Mouse (Mus musculus) urinary bladder, adult 18-20 months (tissue): ENCODE measurements around the gene Cd19.
"Not testable (repeated sequence)": the region's sequence is repeated elsewhere in the genome, so short reads cannot be mapped to it uniquely, and the experiment has no call there.

ENCODE experiments used
- DNase-seq, 2 experiments: peaks; one replicate each; pipeline ENCODE4 v3.0.0; 2022; ENCODE audit warnings: low spot score in 2 of 2, mixed read lengths in 2 of 2

Gene Cd19

DNA sequence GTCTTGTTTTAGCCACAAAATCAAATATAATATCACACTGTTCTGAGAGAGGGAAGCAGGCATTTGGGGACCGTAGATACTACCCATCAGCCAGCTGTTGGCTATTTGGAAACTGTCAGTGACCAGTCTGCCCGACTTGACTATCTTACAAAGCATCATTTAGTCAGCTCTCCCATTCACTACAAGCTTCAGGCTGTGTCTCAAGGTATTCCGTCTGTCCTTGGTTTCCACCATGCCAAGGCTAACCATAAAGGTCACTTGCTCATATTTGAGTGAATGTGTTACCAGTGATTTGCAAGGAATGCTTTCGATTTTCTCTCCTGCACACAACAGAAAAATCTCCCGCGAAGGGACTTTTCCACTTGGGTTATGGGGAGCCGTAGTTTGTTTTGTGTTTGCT lies 20.0 kb upstream of the Cd19 start:
- DNase-seq, result no peak

DNA sequence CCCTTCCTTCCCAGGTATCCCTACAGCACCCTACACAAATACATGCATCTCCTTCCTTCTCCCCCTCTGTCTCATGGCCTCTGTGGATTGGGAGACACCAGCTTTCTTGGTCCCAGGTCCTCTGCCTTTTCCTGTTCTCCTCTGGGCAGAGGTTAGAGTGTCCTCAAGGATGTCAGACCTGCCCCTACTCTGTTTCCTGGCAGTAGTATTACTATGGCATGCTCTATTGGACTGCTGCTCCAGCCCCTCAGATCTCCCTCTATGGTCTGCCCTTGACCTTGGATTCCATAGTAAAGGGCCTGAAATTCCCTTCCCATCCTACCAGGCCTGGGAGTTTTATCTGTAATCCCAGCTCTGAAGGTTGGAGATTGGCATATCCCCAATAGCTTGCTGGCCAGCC lies 15.5 kb upstream of the Cd19 start:
- DNase-seq, result no peak

DNA sequence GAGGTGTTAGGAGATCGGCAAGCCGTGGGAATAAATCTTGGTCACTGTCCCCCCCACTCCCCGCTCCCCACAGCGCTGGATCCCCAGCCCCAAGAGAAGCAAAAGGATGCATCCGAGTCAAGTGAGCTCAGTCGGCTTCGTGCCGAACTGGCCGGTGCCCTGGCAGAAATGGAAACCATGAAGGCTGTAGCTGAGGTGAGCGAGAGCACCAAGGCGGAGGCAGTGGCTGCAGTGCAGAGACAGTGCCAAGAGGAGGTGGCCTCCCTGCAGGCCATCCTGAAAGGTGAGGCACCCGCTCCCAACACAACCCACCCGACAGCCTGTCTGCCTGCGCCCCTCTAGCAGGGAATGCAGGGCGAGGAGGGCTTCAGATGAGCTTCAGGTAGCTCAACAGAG lies 14.8 kb upstream of the Cd19 start:
- DNase-seq, result no peak

DNA sequence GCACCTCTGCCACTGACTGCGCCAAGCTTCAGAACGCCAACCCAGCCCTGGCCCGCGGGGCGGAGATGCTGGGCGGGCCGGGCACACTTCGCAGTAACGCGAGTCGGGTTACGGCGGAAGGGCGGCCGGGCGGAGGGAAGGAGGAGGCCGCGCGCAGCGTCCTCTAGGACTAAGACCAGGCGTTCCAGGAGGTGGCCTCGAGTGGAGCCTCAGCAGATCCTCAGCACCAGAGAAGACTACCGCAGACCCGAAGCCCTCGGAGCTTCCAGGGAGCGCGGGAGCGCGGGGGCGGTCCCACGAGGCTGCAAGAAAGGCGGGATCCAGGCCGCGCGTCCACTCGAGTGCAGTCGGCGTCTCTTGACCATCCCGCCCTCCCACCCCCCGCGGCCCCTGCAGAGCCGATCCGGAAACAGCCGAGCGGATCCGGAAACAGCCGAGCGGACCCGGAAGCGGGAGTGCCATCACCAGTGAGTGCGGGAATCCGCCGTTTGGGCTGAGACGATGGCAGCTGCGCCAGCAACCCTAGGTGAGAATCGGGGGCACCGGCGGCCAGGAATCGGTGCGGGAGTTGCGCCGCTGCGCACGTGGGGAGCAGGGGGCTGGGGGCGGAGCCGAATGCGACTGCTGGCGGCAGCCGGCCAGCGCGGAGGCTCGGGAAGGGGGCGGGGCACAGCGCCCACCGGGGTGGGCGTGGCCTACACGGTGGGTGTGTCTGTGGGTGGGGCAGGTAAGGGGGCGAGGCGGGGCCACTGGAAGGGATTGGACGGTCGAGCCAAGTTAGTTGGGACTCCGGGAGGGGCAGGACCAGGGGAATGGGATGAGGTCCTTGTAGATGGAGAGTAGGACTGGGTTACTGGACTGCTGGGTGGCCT lies 14.2 kb upstream of the Cd19 start, which contains the start of gene Rabep2:
Gene Rabep2, plus strand, starts transcription at position 129 of the 872 bp plus-strand sequence.
- DNase-seq, result peak; percentile 91 to 98

DNA sequence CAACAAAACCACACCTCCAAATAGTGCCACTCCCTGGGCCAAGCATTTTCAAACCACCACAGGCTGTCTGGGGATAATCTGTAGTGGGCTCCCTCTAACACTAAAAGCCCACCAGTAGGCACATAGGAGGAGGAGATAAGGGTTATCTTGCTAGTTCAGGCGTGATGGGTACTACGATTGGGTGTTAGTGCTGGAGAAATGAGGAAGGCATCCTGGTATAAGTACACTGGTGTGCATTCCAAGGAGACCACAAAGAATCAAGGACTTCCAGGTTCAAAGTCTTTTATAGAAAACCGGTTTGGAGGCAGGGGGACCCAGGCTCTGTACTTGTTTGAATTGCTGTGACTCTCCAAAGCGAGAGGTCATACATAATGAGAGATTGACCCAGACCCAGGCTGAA lies 13.5 kb upstream of the Cd19 start:
- DNase-seq, result no peak

DNA sequence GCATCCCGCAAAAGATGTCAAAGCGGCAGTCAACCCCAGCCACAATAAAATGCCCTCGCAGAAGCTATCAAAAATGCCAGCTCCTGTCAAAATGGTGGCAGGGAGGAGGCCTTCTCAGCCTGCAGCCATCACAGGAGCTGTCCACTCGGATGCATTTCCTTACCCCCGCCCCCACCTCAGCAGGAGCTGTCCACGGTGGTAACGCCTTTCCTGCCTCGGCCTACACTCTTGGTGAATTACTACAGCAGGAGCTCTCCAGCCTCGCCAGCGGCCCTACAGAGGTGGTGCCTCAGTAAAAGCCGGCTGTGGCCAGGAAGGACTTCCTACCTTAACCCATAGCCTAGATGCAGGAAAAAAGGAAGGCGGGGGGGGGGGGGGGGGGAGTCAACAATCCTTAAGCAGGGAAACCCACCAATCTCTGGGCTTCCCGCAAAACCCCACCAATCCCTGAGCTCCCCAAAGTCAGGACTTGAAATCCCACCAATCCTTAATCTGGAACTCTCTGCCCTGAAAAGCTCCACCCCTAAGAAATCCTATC lies 12.7 kb upstream of the Cd19 start:
- DNase-seq, result no peak

DNA sequence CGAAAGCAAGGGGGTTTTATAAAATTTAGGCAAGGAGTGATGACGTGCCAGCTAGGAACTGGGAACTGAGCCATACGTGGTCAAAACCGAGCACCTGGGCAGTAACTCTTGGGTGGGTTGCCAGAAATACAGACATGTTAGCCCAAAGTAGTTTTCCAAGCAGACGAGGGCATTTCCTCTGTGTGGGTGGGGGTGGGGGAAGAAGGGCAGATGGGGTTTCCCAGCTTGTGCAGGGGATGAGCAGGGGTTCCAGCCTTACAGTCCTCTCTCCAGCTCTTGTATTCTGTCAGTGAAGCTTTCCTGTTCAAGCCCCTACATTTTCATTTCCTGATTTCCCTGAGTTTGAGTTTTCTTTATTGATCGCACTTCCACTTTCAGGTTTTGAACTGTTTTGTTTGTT lies 9.5 kb upstream of the Cd19 start:
- DNase-seq, result no peak

DNA sequence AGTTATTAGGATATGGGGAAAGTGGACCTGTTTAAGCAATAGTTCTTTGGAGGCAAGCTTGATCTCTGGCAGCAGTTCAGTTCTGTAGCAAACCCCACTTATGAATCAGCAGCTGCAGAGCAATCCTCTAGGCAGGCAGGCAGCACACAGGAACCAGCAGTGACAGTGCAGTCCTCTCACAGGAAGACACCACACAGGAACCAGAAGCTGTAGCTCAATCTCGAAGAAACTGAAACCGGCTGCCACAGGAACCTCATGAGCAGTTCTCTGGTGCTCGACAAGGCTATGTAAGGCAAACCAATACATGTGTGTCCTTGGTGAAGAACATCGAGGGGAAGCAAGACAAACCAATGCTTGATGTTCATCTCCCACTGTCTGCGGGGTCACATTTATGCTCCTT lies 7.1 kb upstream of the Cd19 start:
- DNase-seq, result no peak

DNA sequence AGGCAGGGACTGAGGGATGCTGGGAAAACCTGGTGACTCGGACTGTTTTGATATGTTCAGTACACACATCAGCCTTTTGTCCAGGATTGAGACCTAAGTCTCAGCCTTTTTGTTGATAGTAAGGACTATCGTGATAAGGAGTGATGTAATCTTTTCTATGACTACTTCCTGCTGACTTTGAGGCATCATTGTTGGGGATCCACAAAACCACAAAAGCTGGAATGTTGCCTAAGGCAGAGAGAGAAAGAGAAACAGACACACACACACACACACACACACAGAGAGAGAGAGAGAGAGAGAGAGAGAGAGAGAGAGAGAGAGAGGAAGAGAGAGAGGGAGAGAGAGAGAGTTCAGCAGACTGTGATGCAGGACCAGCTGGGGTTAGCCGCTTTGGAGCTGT lies 3.8 kb upstream of the Cd19 start:
- DNase-seq, result no peak

DNA sequence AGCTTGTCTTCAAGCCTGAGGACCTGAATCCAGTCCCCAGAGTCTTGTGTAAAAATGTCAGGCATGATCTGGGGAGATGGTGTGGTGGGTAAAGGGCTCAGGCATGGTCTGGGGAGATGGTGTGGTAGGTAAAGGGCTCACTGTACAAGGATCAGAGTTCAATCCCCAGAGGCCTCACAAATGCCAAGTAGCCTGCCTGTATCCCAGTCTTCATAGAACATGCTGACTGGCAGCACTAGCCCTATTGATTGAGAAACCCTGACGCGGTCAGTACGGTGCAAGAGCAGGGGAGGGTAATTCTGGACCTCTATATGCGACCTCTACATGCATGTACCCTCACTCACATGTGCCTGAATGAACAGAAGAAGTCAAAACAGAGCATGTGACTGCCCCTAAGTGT lies 2.9 kb upstream of the Cd19 start:
- no peak for DNase-seq

DNA sequence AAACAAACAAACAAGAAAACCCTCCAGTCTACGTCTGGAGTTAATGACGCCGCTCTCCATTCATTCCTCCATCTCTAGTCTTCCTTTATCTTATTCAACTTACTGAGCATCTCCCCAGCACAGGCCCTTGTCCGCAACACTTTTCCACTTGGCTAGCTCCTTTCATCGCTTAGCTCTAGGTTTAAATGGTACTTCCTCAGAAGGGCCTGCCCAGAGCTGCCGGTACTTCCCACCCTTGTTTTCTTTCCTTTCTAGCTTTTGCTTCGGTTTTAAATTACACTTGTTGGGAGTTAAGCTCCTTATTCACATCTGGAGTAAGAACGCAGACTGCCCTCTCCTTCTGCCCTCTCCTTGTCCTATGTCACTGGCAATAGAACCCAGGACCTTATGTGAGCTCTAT lies 2.4 kb upstream of the Cd19 start:
- DNase-seq, result no peak

DNA sequence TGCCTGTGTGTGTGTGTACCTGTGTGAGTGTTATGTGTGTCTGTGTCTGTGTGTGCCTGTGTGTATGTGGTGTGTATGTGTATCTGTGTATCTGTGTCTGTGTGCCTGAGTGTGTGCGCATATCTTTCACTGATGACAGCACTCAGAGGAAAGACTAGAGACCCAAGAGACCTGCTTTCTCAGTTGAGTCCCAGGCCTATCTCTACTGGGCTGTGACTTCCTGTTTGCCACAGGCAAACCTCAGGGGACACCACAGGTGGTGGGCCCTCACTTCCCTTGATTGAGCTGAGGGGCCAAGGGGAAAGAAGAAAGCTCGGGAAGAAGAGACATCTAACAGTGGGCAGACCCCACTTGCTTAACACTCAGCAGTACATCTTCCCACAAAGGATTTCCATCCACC lies 1.9 kb upstream of the Cd19 start:
- no peak for DNase-seq

DNA sequence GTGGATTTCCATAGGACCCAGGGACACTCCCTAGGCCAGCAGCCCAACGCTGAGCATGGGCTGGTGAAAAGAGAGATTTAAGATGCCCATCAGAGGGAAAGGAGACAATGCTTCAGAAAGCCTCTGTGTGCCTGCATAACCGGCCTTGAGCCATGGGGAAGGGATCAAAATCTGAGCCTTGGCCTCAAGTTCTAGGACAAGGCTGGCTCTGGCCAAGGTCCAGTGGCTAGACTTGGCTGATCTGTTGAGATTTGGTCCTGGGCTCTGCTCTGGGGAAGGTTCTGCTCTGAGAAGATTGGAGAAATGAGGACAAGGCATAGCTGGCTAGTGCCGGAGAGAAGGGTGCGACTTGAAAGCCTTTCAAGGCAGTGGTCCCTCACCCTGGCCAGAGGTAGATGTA lies 3.6 kb downstream of the Cd19 start:
- DNase-seq, result no peak

DNA sequence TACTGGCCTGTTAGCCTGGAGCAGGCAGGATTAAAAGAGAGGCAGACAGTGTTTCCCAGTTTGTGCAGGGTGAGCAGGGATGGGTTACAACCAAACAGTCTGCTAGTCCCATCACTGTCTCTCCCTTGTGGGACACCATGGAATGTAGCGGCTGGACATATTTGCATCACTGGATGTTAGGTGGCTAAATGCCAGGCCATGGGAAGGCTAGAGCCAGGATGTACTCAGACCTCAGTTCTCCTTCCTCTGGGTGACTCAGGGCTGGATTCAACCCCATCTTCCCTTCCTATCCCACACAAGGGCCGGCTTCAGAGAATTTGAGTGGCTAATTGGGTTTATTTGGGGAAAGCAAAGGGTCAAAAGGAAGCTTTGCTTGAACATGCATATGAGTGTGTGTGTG lies 6.0 kb downstream of the Cd19 start:
- no peak for DNase-seq

DNA sequence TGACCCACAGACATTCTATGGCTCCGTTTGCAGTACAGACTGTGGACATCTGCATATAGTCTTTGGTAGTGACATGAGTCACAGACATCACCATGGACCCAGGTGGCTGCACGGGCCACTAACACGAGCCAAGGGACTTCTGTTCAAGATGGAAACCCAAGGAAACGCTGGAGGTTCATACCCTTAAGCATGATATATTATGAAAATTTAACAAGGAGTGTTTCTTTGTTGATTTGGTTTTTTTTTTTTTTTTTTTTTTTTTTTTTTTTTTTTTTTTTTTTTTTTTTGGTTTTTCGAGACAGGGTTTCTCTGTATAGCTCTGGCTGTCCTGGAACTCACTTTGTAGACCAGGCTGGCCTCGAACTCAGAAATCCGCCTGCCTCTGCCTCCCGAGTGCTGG lies 12.2 kb downstream of the Cd19 start:
- DNase-seq, result not testable (repeated sequence)

DNA sequence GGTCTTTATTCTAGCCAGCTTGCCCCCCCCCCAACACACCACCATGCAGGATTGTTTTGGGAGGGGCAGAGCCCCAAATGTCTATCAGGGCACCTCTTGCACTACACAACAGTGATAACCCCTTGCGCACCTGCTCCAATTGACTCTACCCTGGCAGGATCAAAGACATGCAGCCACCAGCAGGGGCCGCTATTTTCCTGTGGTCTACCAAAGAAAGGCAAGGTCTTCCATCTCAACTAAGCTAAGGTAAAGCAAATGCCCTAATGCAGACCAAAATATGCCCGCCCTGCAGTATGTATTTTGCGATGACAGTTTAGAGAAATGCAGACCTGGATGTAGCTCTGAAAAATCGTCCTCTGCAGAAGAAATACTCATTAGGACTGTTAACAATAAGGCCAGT lies 15.1 kb downstream of the Cd19 start:
- DNase-seq, result peak; percentile 56 to 70

DNA sequence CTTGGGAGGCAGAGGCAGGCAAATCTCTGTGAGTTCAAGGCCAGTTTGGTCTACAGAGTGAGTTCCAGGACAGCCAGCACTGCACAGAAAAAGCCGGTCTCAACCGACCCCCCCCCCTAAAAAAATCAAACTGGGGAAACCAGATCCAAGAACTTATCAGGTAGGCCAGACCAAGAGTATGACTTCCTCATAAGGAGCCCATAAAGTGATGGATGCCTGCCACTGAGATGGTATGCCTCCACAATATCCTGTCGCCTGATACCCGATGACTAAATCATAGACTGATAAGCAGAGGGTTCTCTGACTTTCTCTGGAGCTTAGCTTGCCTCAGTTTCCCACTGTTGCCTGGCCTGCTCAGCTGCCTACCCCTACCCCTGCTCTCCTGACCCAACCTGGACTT lies 16.9 kb downstream of the Cd19 start:
- DNase-seq, result no peak

DNA sequence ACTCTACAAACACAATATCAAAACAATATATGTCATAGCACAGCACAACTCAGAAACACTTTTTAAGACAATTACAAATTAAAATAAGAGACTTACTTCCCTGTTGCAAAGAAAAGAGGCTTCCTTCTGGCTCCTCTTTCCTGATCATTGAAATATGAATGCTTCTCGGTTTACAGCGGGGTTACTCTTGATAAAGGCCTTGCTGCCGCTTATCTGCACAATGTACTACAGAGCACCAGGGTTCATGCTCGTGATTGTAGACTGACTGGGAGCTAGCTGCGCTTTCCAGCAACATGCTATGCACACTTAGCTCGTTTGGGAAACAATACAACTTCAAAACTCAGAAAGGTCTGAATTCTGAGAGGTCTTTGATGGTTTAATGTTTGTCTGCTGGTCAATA lies 17.5 kb downstream of the Cd19 start:
- no peak for DNase-seq

DNA sequence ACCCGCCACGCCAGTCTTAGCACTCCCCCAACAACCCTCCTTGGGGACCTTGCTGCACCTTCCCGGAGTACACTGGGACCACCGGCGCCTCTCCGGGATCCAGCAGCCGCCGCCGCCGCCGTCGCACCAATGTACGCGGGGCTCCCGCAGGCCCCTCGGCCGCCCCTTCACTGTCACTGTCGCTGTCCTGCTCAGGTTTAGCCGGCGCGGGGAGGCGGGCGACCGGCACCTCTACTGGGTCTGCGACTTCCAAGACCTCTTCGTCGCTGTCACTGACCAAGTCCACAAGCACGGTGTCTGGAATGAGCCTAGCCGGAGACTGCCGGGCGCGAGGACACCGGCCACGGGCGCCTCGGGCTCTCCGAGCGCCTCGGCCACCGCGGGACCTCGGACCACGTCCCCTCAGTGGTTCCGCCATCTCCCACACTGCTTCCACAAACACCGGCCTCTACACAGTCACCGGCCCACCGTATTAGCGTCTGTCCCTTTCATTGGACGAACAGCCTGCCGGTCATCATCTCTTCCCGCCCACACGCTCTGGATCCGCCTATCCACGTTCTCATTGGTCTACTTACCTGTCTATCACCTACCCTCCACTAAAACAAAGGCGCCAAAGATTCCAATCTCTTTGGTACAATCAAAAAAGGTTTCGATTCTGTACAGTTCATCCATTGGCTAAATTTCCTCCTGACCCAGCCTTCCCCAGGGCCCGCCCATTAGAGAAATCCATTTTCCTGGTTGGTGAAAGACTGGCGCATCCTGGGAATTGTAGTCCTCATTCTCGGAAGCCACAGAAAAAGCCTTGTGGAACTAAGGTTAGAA lies 18.2 kb downstream of the Cd19 start, which contains the start of gene Nfatc2ip:
Gene Nfatc2ip, minus strand, starts transcription at position 440 of the 822 bp plus-strand sequence.
- DNase-seq, result peak; percentile 92 to 95

DNA sequence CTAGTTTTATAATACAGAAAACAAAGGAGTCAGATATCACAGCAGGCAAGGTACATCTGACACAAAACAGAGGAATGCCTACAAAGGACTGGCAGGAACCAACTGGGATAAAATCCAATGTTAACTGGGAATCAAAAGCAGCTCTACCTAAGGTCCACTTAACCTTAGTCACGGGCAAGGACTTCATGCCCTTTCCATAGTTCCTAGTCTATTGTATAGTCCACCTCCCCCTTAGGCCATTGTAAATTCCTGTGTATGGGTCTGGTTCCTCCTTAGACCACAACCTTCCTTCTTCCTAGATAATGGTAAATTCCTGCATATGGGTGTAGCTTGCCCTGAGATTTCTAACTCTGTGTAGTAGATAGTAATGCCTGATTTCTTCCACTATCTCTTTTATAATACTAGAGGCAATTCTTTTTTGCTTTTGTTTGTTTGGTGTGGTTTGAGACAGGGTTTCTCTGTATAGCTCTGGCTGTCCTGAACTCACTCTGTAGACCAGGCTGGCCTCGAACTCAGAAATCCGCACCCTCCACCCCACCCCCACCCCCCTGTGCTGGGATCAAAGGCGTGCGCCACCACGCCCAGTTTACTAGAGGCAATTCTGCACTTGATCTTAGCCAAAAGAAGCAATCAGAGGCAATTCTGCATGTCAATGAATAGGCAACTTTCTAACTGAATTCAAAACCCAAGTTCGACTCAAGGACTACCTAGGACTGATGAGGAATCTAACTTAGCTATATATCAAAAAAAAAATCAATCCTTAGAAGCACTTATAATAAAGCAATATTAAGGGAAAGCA lies 22.4 kb downstream of the Cd19 start:
- DNase-seq, result not testable (repeated sequence)

DNA sequence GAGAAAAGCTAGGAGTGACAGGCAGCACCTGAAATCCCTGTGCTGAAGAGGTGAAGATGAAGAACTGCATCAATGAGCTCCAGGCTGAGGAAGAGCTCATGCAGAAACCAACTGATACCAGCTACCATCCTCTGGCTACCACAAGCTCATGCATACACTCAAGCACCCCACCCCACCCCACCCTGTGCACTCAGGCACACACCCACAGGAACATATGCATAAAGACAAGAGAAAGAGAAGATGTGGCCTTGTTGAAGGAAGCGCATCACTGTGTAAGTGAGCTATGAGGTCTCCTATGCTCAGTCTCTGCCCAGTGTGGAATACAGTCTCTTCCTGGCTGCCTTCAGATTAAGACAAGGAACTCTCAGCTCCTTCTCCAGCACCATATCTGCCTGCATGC lies 26.5 kb downstream of the Cd19 start:
- DNase-seq, result no peak

DNA sequence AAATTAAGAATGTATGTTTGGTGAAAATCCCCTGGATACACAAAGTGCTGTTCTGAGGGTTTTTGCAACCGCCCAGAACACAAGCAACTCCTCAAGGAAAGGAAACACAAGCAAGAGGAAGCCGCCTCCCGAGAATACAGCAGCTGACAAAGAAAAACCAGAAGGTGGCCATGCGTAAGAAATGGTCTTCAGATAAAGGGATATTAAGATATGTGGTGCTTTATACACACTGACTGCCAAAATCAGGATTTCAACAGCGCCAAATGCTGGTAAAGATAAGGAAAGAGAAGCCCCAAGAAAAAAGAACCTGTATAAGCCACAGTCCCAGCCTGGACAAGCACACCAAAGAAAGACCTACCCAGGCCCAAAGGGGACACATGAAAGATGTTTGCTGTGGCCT lies 31.1 kb downstream of the Cd19 start:
- DNase-seq, result no peak
